Mouse (Mus musculus) heart, embryonic 10.5 days (tissue): Measurements from ENCODE around the gene Tcf7. TPM values are rescaled to one million over a fixed set of nuclear protein-coding genes. Genes with fewer than 3 reads are reported as not detected.
A peak's percentile ranks its signal among the peaks of the same experiment; 100 is the strongest.

Experiments
- DNase-seq: peaks from one replicate; pipeline ENCODE4 v3.0.0-alpha.2; 2017; ENCODE audit warnings: low spot score
- H3K27ac ChIP-seq: fragments of 300-500 bp; sonication (generic); 2 replicates; pipeline ENCODE4 v1.5.1; 2016; ENCODE audit warnings: mild to moderate bottlenecking
- H3K27me3 ChIP-seq: fragments of 300-500 bp; sonication (generic); 2 replicates; pipeline ENCODE4 v1.6.1; 2016; ENCODE audit warnings: mild to moderate bottlenecking; ENCODE audit not compliant: poor library complexity, insufficient read depth, severe bottlenecking
- H3K36me3 ChIP-seq: fragments of 300-500 bp; sonication (generic); 2 replicates; pipeline ENCODE4 v1.6.1; 2016; ENCODE audit warnings: mild to moderate bottlenecking, moderate library complexity
- H3K4me1 ChIP-seq: fragments of 300-500 bp; sonication (generic); 2 replicates; pipeline ENCODE4 v1.6.1; 2016; ENCODE audit warnings: mild to moderate bottlenecking
- H3K4me3 ChIP-seq: fragments of 300-500 bp; sonication (generic); 2 replicates; pipeline ENCODE4 v1.5.1; 2016; ENCODE audit warnings: mild to moderate bottlenecking, moderate library complexity
- H3K9me3 ChIP-seq: fragments of 300-500 bp; sonication (generic); 2 replicates; pipeline ENCODE4 v1.6.1; 2016; ENCODE audit warnings: mild to moderate bottlenecking, moderate library complexity
- WGBS: fragments of 180-500 bp; shearing (Covaris S2); methylation state at CpG from one replicate; pipeline ENCODE4 v1.1.7; 2016; 5-methylcytosine and 5-hydroxymethylcytosine counted together
- polyA plus RNA-seq: library from polyadenylated mRNA; unstranded; fragments of >200 nt; fragmentation: Nextera tagmentation; extraction: Ambion mirVana; gene quantifications from 2 replicates; pipeline ENCODE4 v1.2.1, GENCODE M21; 2016

Tcf7 gene
- polyA plus RNA-seq, 1 experiment from 2014 or later, result 11.5 TPM

GRCm38 (mm10) chr11:52280566-52281455 is 2.0 kb downstream of the Tcf7 start:
- WGBS, result 88% methylated on average over 11 of the region's 11 CpGs
- no peaks in the 10 kb centered on the region for H3K9me3 ChIP-seq
- DNase-seq, result no peak
- H3K27me3 ChIP-seq, result peaks cover 27% of the 10 kb centered on the region
- H3K36me3 ChIP-seq, result peaks cover 20% of the 10 kb centered on the region
- peaks cover 48% of the 10 kb centered on the region for H3K4me1 ChIP-seq
- H3K27ac ChIP-seq, result no peak overlapping the region
- no peak overlapping the region for H3K4me3 ChIP-seq

- DNase-seq, result no peak
- Histone ChIP-seq H3K27ac (no peak overlapping the region), H3K27me3 (peaks cover 16% of the 10 kb centered on the region), H3K4me3 (no peak overlapping the region), H3K36me3 (peaks cover 20% of the 10 kb centered on the region), H3K4me1 (peaks cover 52% of the 10 kb centered on the region), H3K9me3 (no peaks in the 10 kb centered on the region)
- WGBS, result 93% methylated on average over 8 of the region's 8 CpGs
Measured at GRCm38 (mm10) chr11:52279611-52280145, 3.1 kb downstream of the Tcf7 start.

GRCm38 (mm10) chr11:52278991-52279390 is 3.8 kb downstream of the Tcf7 start:
- Histone ChIP-seq H3K4me1 (peaks cover 51% of the 10 kb centered on the region), H3K36me3 (peaks cover 20% of the 10 kb centered on the region), H3K27ac (no peak overlapping the region), H3K27me3 (peaks cover 11% of the 10 kb centered on the region; the same call in 1 of the 2 replicates), H3K9me3 (no peaks in the 10 kb centered on the region), H3K4me3 (no peak overlapping the region)
- 93% methylated on average over 6 of the region's 6 CpGs for WGBS
- no peak for DNase-seq

- H3K4me1 ChIP-seq, result peaks cover 51% of the 10 kb centered on the region
- WGBS, result 91% methylated on average over 3 of the region's 3 CpGs
- H3K27me3 ChIP-seq, result peaks cover 11% of the 10 kb centered on the region; the same call in 1 of the 2 replicates
- H3K36me3 ChIP-seq, result peaks cover 20% of the 10 kb centered on the region
- DNase-seq, result no peak
- H3K27ac ChIP-seq, result no peak overlapping the region
- no peak overlapping the region for H3K4me3 ChIP-seq
- no peaks in the 10 kb centered on the region for H3K9me3 ChIP-seq
Measured at GRCm38 (mm10) chr11:52278164-52278563, 4.7 kb downstream of the Tcf7 start.

GRCm38 (mm10) chr11:52277433-52278150 is 5.2 kb downstream of the Tcf7 start:
- Histone ChIP-seq H3K9me3 (no peaks in the 10 kb centered on the region), H3K27me3 (peaks cover 11% of the 10 kb centered on the region; the same call in 1 of the 2 replicates), H3K4me3 (no peak overlapping the region), H3K4me1 (peaks cover 53% of the 10 kb centered on the region), H3K27ac (no peak overlapping the region), H3K36me3 (peaks cover 20% of the 10 kb centered on the region)
- 83% methylated on average over 6 of the region's 6 CpGs for WGBS
- no peak for DNase-seq

- no peak for DNase-seq
- H3K9me3 ChIP-seq, result no peaks in the 10 kb centered on the region
- no peak overlapping the region for H3K4me3 ChIP-seq
- 91% methylated on average over 8 of the region's 8 CpGs for WGBS
- peaks cover 10% of the 10 kb centered on the region; the same call in 1 of the 2 replicates for H3K27me3 ChIP-seq
- H3K36me3 ChIP-seq, result peaks cover 20% of the 10 kb centered on the region
- peaks cover 55% of the 10 kb centered on the region for H3K4me1 ChIP-seq
- no peak overlapping the region for H3K27ac ChIP-seq
Measured at GRCm38 (mm10) chr11:52276961-52277391, 5.8 kb downstream of the Tcf7 start.

GRCm38 (mm10) chr11:52275774-52276555 is 6.8 kb downstream of the Tcf7 start:
- H3K4me1 ChIP-seq, result peaks cover 48% of the 10 kb centered on the region
- H3K36me3 ChIP-seq, result peaks cover 20% of the 10 kb centered on the region
- no peak for DNase-seq
- H3K4me3 ChIP-seq, result no peak overlapping the region
- H3K27ac ChIP-seq, result peak overlapping the region; percentile 17
- no peaks in the 10 kb centered on the region for H3K9me3 ChIP-seq
- no peaks in the 10 kb centered on the region for H3K27me3 ChIP-seq
- WGBS, result 77% methylated on average over 9 of the region's 9 CpGs

- Histone ChIP-seq H3K9me3 (no peaks in the 10 kb centered on the region), H3K4me3 (no peak overlapping the region), H3K27ac (peak overlapping the region; percentile 17), H3K4me1 (peaks cover 47% of the 10 kb centered on the region), H3K27me3 (no peaks in the 10 kb centered on the region), H3K36me3 (peaks cover 20% of the 10 kb centered on the region)
- 74% methylated on average over 8 of the region's 8 CpGs for WGBS
- DNase-seq, result no peak
Measured at GRCm38 (mm10) chr11:52275366-52275765, 7.4 kb downstream of the Tcf7 start.

GRCm38 (mm10) chr11:52274456-52275112 is 8.2 kb downstream of the Tcf7 start:
- Histone ChIP-seq H3K4me1 (peaks cover 47% of the 10 kb centered on the region), H3K27ac (peak overlapping the region; percentile 17; the same call in 1 of the 2 replicates), H3K36me3 (peaks cover 18% of the 10 kb centered on the region), H3K9me3 (no peaks in the 10 kb centered on the region), H3K27me3 (no peaks in the 10 kb centered on the region), H3K4me3 (no peak overlapping the region)
- DNase-seq, result no peak
- WGBS, result 78% methylated on average over 20 of the region's 20 CpGs

- peaks cover 53% of the 10 kb centered on the region for H3K4me1 ChIP-seq
- 83% methylated on average over 4 of the region's 4 CpGs for WGBS
- no peaks in the 10 kb centered on the region for H3K27me3 ChIP-seq
- peaks cover 11% of the 10 kb centered on the region; the same call in 1 of the 2 replicates for H3K36me3 ChIP-seq
- no peak overlapping the region for H3K4me3 ChIP-seq
- H3K27ac ChIP-seq, result peak overlapping the region; percentile 17; the same call in 1 of the 2 replicates
- no peak for DNase-seq
- no peaks in the 10 kb centered on the region for H3K9me3 ChIP-seq
Measured at GRCm38 (mm10) chr11:52273942-52274330, 8.9 kb downstream of the Tcf7 start.

- Histone ChIP-seq H3K36me3 (peaks cover 10% of the 10 kb centered on the region; the same call in 1 of the 2 replicates), H3K27me3 (no peaks in the 10 kb centered on the region), H3K9me3 (no peaks in the 10 kb centered on the region), H3K4me1 (peaks cover 59% of the 10 kb centered on the region), H3K4me3 (no peak overlapping the region), H3K27ac (peak overlapping the region; percentile 78)
- DNase-seq, result no peak
- WGBS, result 65% methylated on average over 11 of the region's 11 CpGs
Measured at GRCm38 (mm10) chr11:52273183-52273941, 9.5 kb downstream of the Tcf7 start.
